Mouse (Mus musculus) small intestine, adult 2 months (tissue): Measurements from ENCODE around the gene Coa4. TPM values are rescaled to one million over a fixed set of nuclear protein-coding genes. Genes with fewer than 3 reads are reported as not detected.

Experiments
- H3K27ac ChIP-seq: fragments of 200-500 bp; 2 replicates; pipeline ENCODE4 v1.5.1; 2012; ENCODE audit warnings: low read depth, low read length, control low read depth, inconsistent platforms; ENCODE audit not compliant: insufficient read depth
- H3K27me3 ChIP-seq: fragments of 200-500 bp; 2 replicates; pipeline ENCODE4 v1.6.1; 2012; ENCODE audit warnings: mild to moderate bottlenecking, moderate library complexity, low read length, inconsistent platforms; ENCODE audit not compliant: control insufficient read depth, insufficient read depth
- H3K36me3 ChIP-seq: fragments of 200-500 bp; 2 replicates; pipeline ENCODE4 v1.6.1; 2012; ENCODE audit warnings: mild to moderate bottlenecking, low read length, control low read depth, inconsistent platforms; ENCODE audit not compliant: control insufficient read depth, insufficient read depth
- H3K4me1 ChIP-seq: fragments of 200-500 bp; 2 replicates; pipeline ENCODE4 v1.6.1; 2012; ENCODE audit warnings: low read length, inconsistent platforms, mixed read lengths; ENCODE audit not compliant: control insufficient read depth, insufficient read depth, insufficient read length
- H3K4me3 ChIP-seq: fragments of 200-500 bp; 2 replicates; pipeline ENCODE4 v1.5.1; 2012; ENCODE audit warnings: low read depth, mild to moderate bottlenecking, control low read depth, inconsistent platforms, low read length, moderate library complexity
- CTCF ChIP-seq: fragments of 200-500 bp; IDR thresholded peaks from 2 replicates; pipeline ENCODE4 v1.5.1; 2012; ENCODE audit warnings: low read depth, mild to moderate bottlenecking, control low read depth, inconsistent platforms, low read length, moderate library complexity, mixed read lengths; ENCODE audit not compliant: insufficient replicate concordance, insufficient read length; ENCODE audit errors: extremely low read depth
- POLR2A ChIP-seq: fragments of 200-500 bp; IDR thresholded peaks from 2 replicates; pipeline ENCODE4 v1.6.1; 2012; ENCODE audit warnings: low read depth, mild to moderate bottlenecking, control low read depth, inconsistent platforms, low read length, moderate library complexity
- WGBS: fragments of 180-500 bp; shearing (Covaris S2); methylation state at CpG from one replicate; pipeline ENCODE4 v1.1.7; 2018; 5-methylcytosine and 5-hydroxymethylcytosine counted together
- polyA plus RNA-seq: library from polyadenylated mRNA; depleted of rRNA; stranded (reverse); fragments of >200 nt; gene quantifications from 2 replicates; pipeline ENCODE4 v1.2.3, GENCODE M21; 2012

Gene Coa4
- polyA plus RNA-seq, 1 experiment: 14.8 TPM

DNA sequence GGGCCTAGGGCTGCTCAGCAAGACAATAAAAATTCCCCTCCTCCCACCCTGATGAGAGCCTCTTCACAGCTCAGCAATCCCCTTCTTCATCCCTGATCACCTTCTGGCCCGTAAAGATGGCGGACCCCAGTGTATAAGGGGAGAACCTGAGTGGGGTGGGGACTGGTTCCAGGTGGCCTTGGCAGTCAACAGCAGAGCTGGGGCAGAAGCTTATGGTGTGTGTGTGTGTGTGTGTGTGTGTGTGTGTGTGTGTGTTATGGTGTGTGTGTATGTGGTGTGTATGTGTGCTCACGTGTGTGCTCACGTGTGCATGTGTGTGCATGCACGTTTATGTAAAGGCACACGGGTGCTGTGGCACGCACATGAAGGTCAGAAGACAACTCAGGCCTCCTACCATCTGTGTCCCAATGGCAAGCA is 42.4 kb upstream of the Coa4 start:
- Histone ChIP-seq H3K4me3 (peak overlapping the region; percentile 72), H3K27me3 (no peaks in the 10 kb centered on the region), H3K36me3 (peaks cover 41% of the 10 kb centered on the region), H3K27ac (peak overlapping the region; percentile 92), H3K4me1 (peaks cover 16% of the 10 kb centered on the region)
- TF ChIP-seq CTCF: no peak
- TF ChIP-seq POLR2A: no peak
- 13% methylated on average over 7 of the region's 7 CpGs for WGBS

DNA sequence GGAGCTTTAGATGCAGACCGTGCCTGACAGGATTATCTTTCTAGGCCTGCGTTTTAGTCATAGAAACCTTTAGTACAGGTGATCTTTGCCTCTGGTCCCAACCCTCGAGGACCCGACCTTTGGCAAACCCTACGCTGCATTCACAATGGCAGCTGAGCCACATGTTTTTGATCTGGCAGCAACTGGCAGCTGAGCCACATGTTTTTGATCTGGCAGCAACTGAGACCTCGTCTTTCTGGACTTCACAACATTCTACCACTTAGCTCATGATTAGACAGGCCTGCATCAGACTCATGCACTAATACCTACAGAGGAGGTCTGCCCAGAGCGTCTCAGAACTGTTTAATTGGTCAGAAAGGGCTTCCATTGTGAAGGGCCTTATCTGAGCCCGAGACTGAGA is 41.8 kb upstream of the Coa4 start:
- no peaks in the 10 kb centered on the region for H3K27me3 ChIP-seq
- peaks cover 16% of the 10 kb centered on the region for H3K4me1 ChIP-seq
- no peak; the same call in 1 of the 2 replicates for TF ChIP-seq POLR2A
- no peak for TF ChIP-seq CTCF
- peak overlapping the region; percentile 72 for H3K4me3 ChIP-seq
- peaks cover 48% of the 10 kb centered on the region for H3K36me3 ChIP-seq
- WGBS: 10% methylated on average over 8 of the region's 8 CpGs
- H3K27ac ChIP-seq: peak overlapping the region; percentile 92

- H3K27me3 ChIP-seq: no peaks in the 10 kb centered on the region
- TF ChIP-seq POLR2A (peak; percentile 69; the same call in 1 of the 2 replicates), CTCF (no peak)
- H3K4me3 ChIP-seq: peak overlapping the region; percentile 72
- H3K36me3 ChIP-seq: peaks cover 52% of the 10 kb centered on the region
- peak overlapping the region; percentile 92 for H3K27ac ChIP-seq
- H3K4me1 ChIP-seq: peaks cover 16% of the 10 kb centered on the region
- 12% methylated on average over 11 of the region's 11 CpGs for WGBS
Observed at GRCm38 (mm10) chr7:100495581-100496251, 41.2 kb upstream of the Coa4 start.

- H3K4me3 ChIP-seq: peak overlapping the region; percentile 61
- WGBS: 51% methylated on average over 6 of the region's 6 CpGs
- H3K27me3 ChIP-seq: no peaks in the 10 kb centered on the region
- H3K36me3 ChIP-seq: peaks cover 52% of the 10 kb centered on the region
- H3K27ac ChIP-seq: peak overlapping the region; percentile 88
- peaks cover 19% of the 10 kb centered on the region for H3K4me1 ChIP-seq
- TF ChIP-seq CTCF: no peak
- TF ChIP-seq POLR2A: no peak; the same call in 1 of the 2 replicates
Observed at GRCm38 (mm10) chr7:100496371-100496770, 40.5 kb upstream of the Coa4 start.

DNA sequence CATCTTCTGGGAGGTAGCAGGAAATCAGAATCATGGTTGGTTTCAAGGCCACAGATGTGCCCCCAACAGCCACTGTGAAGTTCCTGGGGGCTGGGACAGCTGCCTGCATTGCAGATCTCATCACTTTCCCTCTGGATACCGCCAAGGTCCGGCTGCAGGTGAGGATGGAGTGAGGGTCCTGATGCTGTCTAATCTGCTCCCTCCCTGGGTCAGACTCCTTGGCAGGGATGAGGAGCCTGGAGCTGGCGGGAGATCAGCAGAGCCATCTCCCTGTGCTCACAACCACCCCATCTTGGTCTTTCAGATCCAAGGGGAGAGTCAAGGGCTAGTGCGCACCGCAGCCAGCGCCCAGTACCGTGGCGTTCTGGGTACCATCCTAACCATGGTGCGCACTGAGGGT is 40.1 kb upstream of the Coa4 start:
- Histone ChIP-seq H3K36me3 (peaks cover 52% of the 10 kb centered on the region), H3K27me3 (no peaks in the 10 kb centered on the region), H3K4me3 (peak overlapping the region; percentile 61; the same call in 1 of the 2 replicates), H3K4me1 (peaks cover 19% of the 10 kb centered on the region), H3K27ac (peak overlapping the region; percentile 88; the same call in 1 of the 2 replicates)
- TF ChIP-seq CTCF (no peak), POLR2A (0 out of 2 replicates have a peak, but pooled peaks have one; percentile 6)
- 95% methylated on average over 9 of the region's 9 CpGs for WGBS

- no peak overlapping the region for H3K27ac ChIP-seq
- no peak overlapping the region for H3K4me3 ChIP-seq
- no peaks in the 10 kb centered on the region for H3K27me3 ChIP-seq
- peaks cover 52% of the 10 kb centered on the region for H3K36me3 ChIP-seq
- 70% methylated on average over 4 of the region's 4 CpGs for WGBS
- peaks cover 22% of the 10 kb centered on the region for H3K4me1 ChIP-seq
- TF ChIP-seq CTCF (no peak), POLR2A (no peak)
Observed at GRCm38 (mm10) chr7:100497402-100497801, 39.5 kb upstream of the Coa4 start.

DNA sequence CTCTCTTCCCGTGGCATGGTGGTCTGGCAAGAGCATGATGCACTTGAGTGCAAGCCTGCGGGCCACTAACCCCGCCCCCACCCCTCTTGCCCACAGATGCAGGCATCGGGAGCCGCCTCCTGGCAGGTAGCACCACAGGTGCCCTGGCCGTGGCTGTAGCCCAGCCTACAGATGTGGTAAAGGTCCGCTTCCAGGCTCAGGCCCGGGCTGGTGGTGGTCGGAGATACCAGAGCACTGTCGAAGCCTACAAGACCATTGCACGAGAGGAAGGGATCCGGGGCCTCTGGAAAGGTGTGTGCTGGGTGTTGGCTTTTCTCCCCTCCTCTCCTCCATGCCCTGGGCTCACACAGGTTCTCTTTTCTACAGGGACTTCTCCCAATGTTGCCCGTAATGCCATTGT is 38.9 kb upstream of the Coa4 start:
- no peak overlapping the region for H3K27ac ChIP-seq
- H3K36me3 ChIP-seq: peaks cover 52% of the 10 kb centered on the region
- TF ChIP-seq CTCF: no peak
- no peak for TF ChIP-seq POLR2A
- H3K4me1 ChIP-seq: peaks cover 27% of the 10 kb centered on the region
- no peaks in the 10 kb centered on the region for H3K27me3 ChIP-seq
- 78% methylated on average over 13 of the region's 13 CpGs for WGBS
- no peak overlapping the region for H3K4me3 ChIP-seq
